Mouse (Mus musculus) myocyte (in vitro differentiated cells): ENCODE measurements at regions not wholly inside any gene's neighbourhood (a gene's known extent, or its start where the extent isn't known, plus 50 kb on each side); places are given as distances from the start of the nearest gene placed in this dataset.
A peak's percentile ranks its signal among the peaks of the same experiment; 100 is the strongest.

Experiments used
- H3K27me3 ChIP-seq: one replicate; pipeline ENCODE4 v1.6.1; 2011; ENCODE audit not compliant: control insufficient read depth, insufficient read depth, insufficient read length
- H3K36me3 ChIP-seq: one replicate; pipeline ENCODE4 v1.6.1; 2011; ENCODE audit not compliant: control insufficient read depth, insufficient read depth
- H3K4me2 ChIP-seq: one replicate; pipeline ENCODE4 v1.6.1; 2011; ENCODE audit warnings: low read depth, control low read depth
- H3K4me3 ChIP-seq: one replicate; pipeline ENCODE4 v1.5.1; 2011; ENCODE audit warnings: mild to moderate bottlenecking, control low read depth, moderate library complexity
- H3K79me2 ChIP-seq: one replicate; pipeline ENCODE4 v1.6.1; 2011; ENCODE audit not compliant: control insufficient read depth, insufficient read depth
- H3ac ChIP-seq: one replicate; pipeline ENCODE4 v1.6.1; 2011; ENCODE audit not compliant: control insufficient read depth, insufficient read length
- CEBPB ChIP-seq: IDR thresholded peaks from 2 replicates; pipeline ENCODE4 v1.6.1; 2011; ENCODE audit warnings: mild to moderate bottlenecking, moderate library complexity; ENCODE audit not compliant: poor library complexity, insufficient read depth, severe bottlenecking
- E2F4 ChIP-seq: IDR thresholded peaks from one replicate; pipeline ENCODE4 v1.6.1; 2011; ENCODE audit warnings: mild to moderate bottlenecking, control low read depth, moderate library complexity; ENCODE audit not compliant: insufficient read depth
- MAX ChIP-seq: IDR thresholded peaks from one replicate; pipeline ENCODE4 v1.6.1; 2011; ENCODE audit warnings: low read depth, mild to moderate bottlenecking, control low read depth
- MYOD1 ChIP-seq, 3 experiments: IDR thresholded peaks; one replicate each; pipeline ENCODE4 v1.6.1; 2011; ENCODE audit warnings: control low read depth in 2 of 3, low read depth in 2 of 3, mild to moderate bottlenecking in 2 of 3, moderate library complexity in 1 of 3; ENCODE audit not compliant: insufficient read length in 2 of 3, control insufficient read depth in 1 of 3
- MYOG ChIP-seq, 3 experiments: IDR thresholded peaks; one replicate each; pipeline ENCODE4 v1.6.1; 2011; ENCODE audit warnings: control low read depth in 2 of 3, low read depth in 2 of 3, mild to moderate bottlenecking in 2 of 3; ENCODE audit not compliant: insufficient read length in 2 of 3, control insufficient read depth in 1 of 3, insufficient read depth in 1 of 3
- POLR2A ChIP-seq: IDR thresholded peaks from one replicate; pipeline ENCODE4 v1.6.1; 2011; ENCODE audit warnings: low read depth, mild to moderate bottlenecking, control low read depth, moderate library complexity; ENCODE audit not compliant: insufficient read length
- POLR2AphosphoS2 ChIP-seq: IDR thresholded peaks from one replicate; pipeline ENCODE4 v1.6.1; 2011; ENCODE audit warnings: low read depth, control low read depth; ENCODE audit not compliant: insufficient read length
- REST ChIP-seq: IDR thresholded peaks from one replicate; pipeline ENCODE4 v1.6.1; 2011; ENCODE audit warnings: mild to moderate bottlenecking, control low read depth, moderate library complexity; ENCODE audit not compliant: insufficient read depth, insufficient read length
- SRF ChIP-seq: IDR thresholded peaks from one replicate; pipeline ENCODE4 v1.6.1; 2011; ENCODE audit warnings: low read depth; ENCODE audit not compliant: control insufficient read depth, insufficient read length
- TCF12 ChIP-seq: IDR thresholded peaks from one replicate; pipeline ENCODE4 v1.6.1; 2011; ENCODE audit warnings: mild to moderate bottlenecking, control low read depth; ENCODE audit not compliant: poor library complexity, insufficient read depth, severe bottlenecking
- TCF3 ChIP-seq: IDR thresholded peaks from one replicate; pipeline ENCODE4 v1.6.1; 2011; ENCODE audit warnings: low read depth, control low read depth; ENCODE audit not compliant: insufficient read length
- USF1 ChIP-seq: IDR thresholded peaks from one replicate; pipeline ENCODE4 v1.6.1; 2011; ENCODE audit warnings: low read depth, mild to moderate bottlenecking, control low read depth, moderate library complexity

GRCm38 (mm10) chr11:41645502-41645891, 355.2 kb downstream of the Gabrg2 start:
- Histone ChIP-seq H3K4me2 (peak overlapping the region; percentile 76), H3K4me3 (no peak overlapping the region)
- TF ChIP-seq TCF3 (no peak), MAX (no peak), TCF12 (no peak), MYOD1 (IDR thresholded peaks at IDR 0.05; ENCODE audit: control insufficient read depth in 1 of 3, insufficient read length in 2 of 3, low read depth in 2 of 3) (no peak), E2F4 (no peak), POLR2AphosphoS2 (no peak), USF1 (no peak), MYOG (IDR thresholded peaks at IDR 0.05; ENCODE audit: control insufficient read depth in 1 of 3, insufficient read depth in 1 of 3, insufficient read length in 2 of 3, low read depth in 2 of 3) (no peak), SRF (no peak)

GRCm38 (mm10) chr11:41644725-41645501, 355.7 kb downstream of the Gabrg2 start:
- Histone ChIP-seq H3K4me3 (no peak overlapping the region), H3K79me2 (no peaks in the 10 kb centered on the region), H3K27me3 (no peaks in the 10 kb centered on the region), H3ac (no peak overlapping the region), H3K36me3 (no peaks in the 10 kb centered on the region), H3K4me2 (peak overlapping the region; percentile 76)
- no peak for TF ChIP-seq REST
- TF ChIP-seq TCF3 = peak; percentile 65
- peak; percentile 71 for TF ChIP-seq TCF12
- TF ChIP-seq MYOD1 (IDR thresholded peaks at IDR 0.05; ENCODE audit: control insufficient read depth in 1 of 3, insufficient read length in 2 of 3, low read depth in 2 of 3) = peak; percentile 91 to 99 (median 98)
- peak in 1 of 3 experiments; percentile 11 for TF ChIP-seq MYOG (IDR thresholded peaks at IDR 0.05; ENCODE audit: control insufficient read depth in 1 of 3, insufficient read depth in 1 of 3, insufficient read length in 2 of 3, low read depth in 2 of 3)
- peak; percentile 3 for TF ChIP-seq POLR2A
- TF ChIP-seq CEBPB = no peak
- no peak for TF ChIP-seq USF1

More at GRCm38 (mm10) chr11:41645502-41645891, 355.2 kb downstream of the Gabrg2 start:
- Histone ChIP-seq H3K27me3 (no peaks in the 10 kb centered on the region), H3K79me2 (no peaks in the 10 kb centered on the region), H3ac (no peak overlapping the region), H3K36me3 (no peaks in the 10 kb centered on the region)

GRCm38 (mm10) chr11:41644083-41644482, 356.6 kb downstream of the Gabrg2 start:
- Histone ChIP-seq H3K27me3 (no peaks in the 10 kb centered on the region), H3ac (no peak overlapping the region), H3K36me3 (no peaks in the 10 kb centered on the region), H3K79me2 (no peaks in the 10 kb centered on the region), H3K4me2 (peak overlapping the region; percentile 76), H3K4me3 (no peak overlapping the region)
- no peak for TF ChIP-seq MYOD1 (IDR thresholded peaks at IDR 0.05; ENCODE audit: control insufficient read depth in 1 of 3, insufficient read length in 2 of 3, low read depth in 2 of 3)
- TF ChIP-seq USF1 = no peak
- TF ChIP-seq CEBPB = no peak
- TF ChIP-seq TCF12 = no peak
- no peak for TF ChIP-seq E2F4
- TF ChIP-seq MAX = no peak
- no peak for TF ChIP-seq SRF
- no peak for TF ChIP-seq TCF3
- TF ChIP-seq MYOG (IDR thresholded peaks at IDR 0.05; ENCODE audit: control insufficient read depth in 1 of 3, insufficient read depth in 1 of 3, insufficient read length in 2 of 3, low read depth in 2 of 3) = no peak
- no peak for TF ChIP-seq POLR2A
- no peak for TF ChIP-seq POLR2AphosphoS2
- no peak for TF ChIP-seq REST

GRCm38 (mm10) chr11:41599006-41599405, 401.7 kb downstream of the Gabrg2 start:
- no peaks in the 10 kb centered on the region for H3K36me3 ChIP-seq
- H3K27me3 ChIP-seq = no peaks in the 10 kb centered on the region
- no peaks in the 10 kb centered on the region for H3K79me2 ChIP-seq
- H3K4me2 ChIP-seq = peak overlapping the region; percentile 20
- TF ChIP-seq CEBPB = peak; percentile 47; the same call in 1 of the 2 replicates
- TF ChIP-seq REST = no peak
- TF ChIP-seq MYOD1 (IDR thresholded peaks at IDR 0.05; ENCODE audit: control insufficient read depth in 1 of 3, insufficient read length in 2 of 3, low read depth in 2 of 3) = no peak
- TF ChIP-seq MAX = no peak
- TF ChIP-seq TCF12 = no peak
- no peak for TF ChIP-seq USF1
- TF ChIP-seq MYOG (IDR thresholded peaks at IDR 0.05; ENCODE audit: control insufficient read depth in 1 of 3, insufficient read depth in 1 of 3, insufficient read length in 2 of 3, low read depth in 2 of 3) = no peak
- H3K4me3 ChIP-seq = no peak overlapping the region
- no peak overlapping the region for H3ac ChIP-seq
